Mouse (Mus musculus): ENCODE data around the gene Tbc1d7. TPM values are rescaled to one million over a fixed set of nuclear protein-coding genes. Genes with fewer than 3 reads are reported as not detected.

Tbc1d7 gene
- polyA plus RNA-seq, 1 experiment from 2014 or later = 73.2 TPM

- Histone ChIP-seq H3K4me1 (replicated peaks) (peaks cover 11% of the 10 kb centered on the region), H3K4me3 (peak overlapping the region; percentile 29; the same call in 1 of the 2 replicates), H3K9me3 (0 out of 2 replicates have a peak, but pooled peaks cover 2% of the 10 kb centered on the region), H3K27me3 (ENCODE audit: insufficient read depth, poor library complexity, severe bottlenecking) (no peaks in the 10 kb centered on the region), H3K36me3 (no peaks in the 10 kb centered on the region), H3K27ac (peak overlapping the region; percentile 23; the same call in 1 of the 2 replicates)
- DNase-seq (ENCODE audit: low spot score) = no peak
- 37% methylated on average over 2 of the region's 2 CpGs for WGBS
These were observed 20.0 kb upstream of the Tbc1d7 start for GRCm38 (mm10) chr13:43191290-43191689.

- Histone ChIP-seq H3K27ac (no peak overlapping the region), H3K4me1 (replicated peaks) (peaks cover 31% of the 10 kb centered on the region), H3K4me3 (no peak overlapping the region), H3K27me3 (ENCODE audit: insufficient read depth, poor library complexity, severe bottlenecking) (no peaks in the 10 kb centered on the region), H3K36me3 (no peaks in the 10 kb centered on the region), H3K9me3 (0 out of 2 replicates have a peak, but pooled peaks cover 2% of the 10 kb centered on the region)
- 93% methylated on average over 4 of the region's 4 CpGs for WGBS
- DNase-seq (ENCODE audit: low spot score) = no peak
These were observed 16.4 kb upstream of the Tbc1d7 start for GRCm38 (mm10) chr13:43187736-43188135.

GRCm38 (mm10) chr13:43183248-43184055 lies 12.2 kb upstream of the Tbc1d7 start:
- Histone ChIP-seq H3K4me1 (replicated peaks) (peaks cover 22% of the 10 kb centered on the region), H3K9me3 (0 out of 2 replicates have a peak, but pooled peaks cover 2% of the 10 kb centered on the region), H3K4me3 (peak overlapping the region; percentile 39), H3K27me3 (ENCODE audit: insufficient read depth, poor library complexity, severe bottlenecking) (peaks cover 3% of the 10 kb centered on the region; the same call in 1 of the 2 replicates), H3K36me3 (no peaks in the 10 kb centered on the region), H3K27ac (peak overlapping the region; percentile 45; the same call in 1 of the 2 replicates)
- 70% methylated on average over 8 of the region's 8 CpGs for WGBS
- no peak for DNase-seq (ENCODE audit: low spot score)

GRCm38 (mm10) chr13:43182465-43183201 lies 11.3 kb upstream of the Tbc1d7 start:
- WGBS = 31% methylated on average over 14 of the region's 14 CpGs
- Histone ChIP-seq H3K27me3 (ENCODE audit: insufficient read depth, poor library complexity, severe bottlenecking) (peaks cover 3% of the 10 kb centered on the region; the same call in 1 of the 2 replicates), H3K36me3 (no peaks in the 10 kb centered on the region), H3K9me3 (no peaks in the 10 kb centered on the region), H3K27ac (peak overlapping the region; percentile 45; the same call in 1 of the 2 replicates), H3K4me1 (replicated peaks) (peaks cover 22% of the 10 kb centered on the region), H3K4me3 (peak overlapping the region; percentile 39)
- DNase-seq (ENCODE audit: low spot score) = peak; percentile 80

- H3K27me3 ChIP-seq (ENCODE audit: insufficient read depth, poor library complexity, severe bottlenecking) = peaks cover 3% of the 10 kb centered on the region; the same call in 1 of the 2 replicates
- H3K9me3 ChIP-seq = no peaks in the 10 kb centered on the region
- H3K27ac ChIP-seq = no peak overlapping the region
- DNase-seq (ENCODE audit: low spot score) = no peak
- no peak overlapping the region for H3K4me3 ChIP-seq
- no peaks in the 10 kb centered on the region for H3K36me3 ChIP-seq
- 46% methylated on average over 7 of the region's 7 CpGs for WGBS
- H3K4me1 ChIP-seq (replicated peaks) = peaks cover 22% of the 10 kb centered on the region
These were observed 9.8 kb upstream of the Tbc1d7 start for GRCm38 (mm10) chr13:43181104-43181503.

- no peak for DNase-seq (ENCODE audit: low spot score)
- Histone ChIP-seq H3K27me3 (ENCODE audit: insufficient read depth, poor library complexity, severe bottlenecking) (peaks cover 3% of the 10 kb centered on the region; the same call in 1 of the 2 replicates), H3K27ac (no peak overlapping the region), H3K9me3 (no peaks in the 10 kb centered on the region), H3K4me3 (no peak overlapping the region), H3K4me1 (replicated peaks) (peaks cover 3% of the 10 kb centered on the region; the same call in 1 of the 2 replicates), H3K36me3 (no peaks in the 10 kb centered on the region)
- WGBS = 90% methylated on average over 7 of the region's 7 CpGs
These were observed 6.0 kb upstream of the Tbc1d7 start for GRCm38 (mm10) chr13:43177317-43177716.

- Histone ChIP-seq H3K4me3 (no peak overlapping the region), H3K9me3 (no peaks in the 10 kb centered on the region), H3K27ac (no peak overlapping the region), H3K36me3 (no peaks in the 10 kb centered on the region), H3K27me3 (ENCODE audit: insufficient read depth, poor library complexity, severe bottlenecking) (peaks cover 1% of the 10 kb centered on the region; the same call in 1 of the 2 replicates), H3K4me1 (replicated peaks) (peaks cover 10% of the 10 kb centered on the region)
- 90% methylated on average over 3 of the region's 3 CpGs for WGBS
- DNase-seq (ENCODE audit: low spot score) = no peak
These were observed 5.4 kb upstream of the Tbc1d7 start for GRCm38 (mm10) chr13:43176676-43177075.

GRCm38 (mm10) chr13:43173262-43173661 lies 2.0 kb upstream of the Tbc1d7 start:
- no peaks in the 10 kb centered on the region for H3K27me3 ChIP-seq (ENCODE audit: insufficient read depth, poor library complexity, severe bottlenecking)
- peaks cover 7% of the 10 kb centered on the region; the same call in 1 of the 2 replicates for H3K36me3 ChIP-seq
- WGBS = 18% methylated on average over 9 of the region's 9 CpGs
- no peaks in the 10 kb centered on the region for H3K9me3 ChIP-seq
- H3K27ac ChIP-seq = no peak overlapping the region
- peak; percentile 72 for DNase-seq (ENCODE audit: low spot score)
- no peak overlapping the region for H3K4me3 ChIP-seq
- peaks cover 13% of the 10 kb centered on the region for H3K4me1 ChIP-seq (replicated peaks)

- peak; percentile 11 for DNase-seq (ENCODE audit: low spot score)
- Histone ChIP-seq H3K4me3 (peak overlapping the region; percentile 78), H3K9me3 (no peaks in the 10 kb centered on the region), H3K27ac (peak overlapping the region; percentile 92), H3K36me3 (peaks cover 15% of the 10 kb centered on the region; the same call in 1 of the 2 replicates), H3K27me3 (ENCODE audit: insufficient read depth, poor library complexity, severe bottlenecking) (no peaks in the 10 kb centered on the region), H3K4me1 (replicated peaks) (peaks cover 13% of the 10 kb centered on the region)
- 32% methylated on average over 14 of the region's 14 CpGs for WGBS
These were observed 874 bp upstream of the Tbc1d7 start for GRCm38 (mm10) chr13:43172036-43172713.

- Histone ChIP-seq H3K27ac (no peak overlapping the region), H3K9me3 (no peaks in the 10 kb centered on the region), H3K27me3 (ENCODE audit: insufficient read depth, poor library complexity, severe bottlenecking) (no peaks in the 10 kb centered on the region), H3K4me3 (no peak overlapping the region), H3K36me3 (peaks cover 42% of the 10 kb centered on the region), H3K4me1 (replicated peaks) (peaks cover 10% of the 10 kb centered on the region)
- WGBS = 79% methylated on average over 9 of the region's 9 CpGs
- DNase-seq (ENCODE audit: low spot score) = no peak
These were observed 3.6 kb downstream of the Tbc1d7 start for GRCm38 (mm10) chr13:43167721-43168120.

- H3K27ac ChIP-seq = no peak overlapping the region
- H3K4me3 ChIP-seq = no peak overlapping the region
- H3K36me3 ChIP-seq = peaks cover 47% of the 10 kb centered on the region
- no peaks in the 10 kb centered on the region for H3K27me3 ChIP-seq (ENCODE audit: insufficient read depth, poor library complexity, severe bottlenecking)
- WGBS = 84% methylated on average over 3 of the region's 3 CpGs
- DNase-seq (ENCODE audit: low spot score) = no peak
- H3K4me1 ChIP-seq (replicated peaks) = no peaks in the 10 kb centered on the region
- H3K9me3 ChIP-seq = no peaks in the 10 kb centered on the region
These were observed 11.9 kb downstream of the Tbc1d7 start for GRCm38 (mm10) chr13:43159429-43159828.

GRCm38 (mm10) chr13:43158281-43158680 lies 13.0 kb downstream of the Tbc1d7 start:
- H3K4me1 ChIP-seq (replicated peaks) = no peaks in the 10 kb centered on the region
- H3K27ac ChIP-seq = no peak overlapping the region
- DNase-seq (ENCODE audit: low spot score) = no peak
- 75% methylated on average over 5 of the region's 5 CpGs for WGBS
- no peaks in the 10 kb centered on the region for H3K9me3 ChIP-seq
- no peak overlapping the region for H3K4me3 ChIP-seq
- H3K27me3 ChIP-seq (ENCODE audit: insufficient read depth, poor library complexity, severe bottlenecking) = no peaks in the 10 kb centered on the region
- peaks cover 47% of the 10 kb centered on the region for H3K36me3 ChIP-seq

Measured in hindbrain, embryonic 10.5 days (tissue).